Mouse (Mus musculus) large intestine, adult 2 months (tissue): Measurements from ENCODE around the gene Vmn1r51. TPM values are rescaled to one million over a fixed set of nuclear protein-coding genes. Genes with fewer than 3 reads are reported as not detected.
"Not testable (repeated sequence)": the region's sequence is repeated elsewhere in the genome, so short reads cannot be mapped to it uniquely, and the experiment has no call there.

ENCODE experiments used
- DNase-seq: peaks from one replicate; pipeline ENCODE4 v3.0.0-alpha.2; 2012; ENCODE audit warnings: low read depth, low spot score
- WGBS: fragments of 180-500 bp; shearing (Covaris S2); methylation state at CpG from one replicate; pipeline ENCODE4 v1.1.7; 2018; 5-methylcytosine and 5-hydroxymethylcytosine counted together
- polyA plus RNA-seq: library from polyadenylated mRNA; depleted of rRNA; stranded (reverse); fragments of >200 nt; gene quantifications from 2 replicates; pipeline ENCODE4 v1.2.3, GENCODE M21; 2012; rRNA removed

Vmn1r51 gene
- polyA plus RNA-seq = not detected in 2 replicates

DNA sequence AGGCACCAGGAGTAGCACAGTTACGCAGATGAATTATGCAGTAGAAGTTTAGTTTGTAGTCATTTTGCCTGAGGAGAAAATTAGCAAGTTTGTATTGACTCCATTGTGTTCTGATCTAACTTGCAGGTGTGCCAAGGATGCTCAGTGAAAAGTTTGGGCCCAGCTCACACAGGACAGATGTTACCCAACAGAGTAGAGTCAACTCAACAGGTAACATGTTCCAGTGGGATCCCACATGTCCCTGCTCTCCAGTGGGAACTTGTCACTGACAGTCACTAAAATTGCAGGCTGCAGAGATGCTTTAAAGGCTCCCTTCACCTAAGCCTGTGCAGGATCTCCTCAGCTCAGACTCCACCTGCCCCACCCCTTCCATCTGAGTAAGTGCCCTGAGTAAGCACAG is at the start of gene Vmn1r51:
Vmn1r51 (plus strand) TSS at position 301 of the 400 bp plus-strand sequence.
- 88% methylated on average over 1 of the region's 1 CpGs for WGBS
- not testable (repeated sequence) for DNase-seq

DNA sequence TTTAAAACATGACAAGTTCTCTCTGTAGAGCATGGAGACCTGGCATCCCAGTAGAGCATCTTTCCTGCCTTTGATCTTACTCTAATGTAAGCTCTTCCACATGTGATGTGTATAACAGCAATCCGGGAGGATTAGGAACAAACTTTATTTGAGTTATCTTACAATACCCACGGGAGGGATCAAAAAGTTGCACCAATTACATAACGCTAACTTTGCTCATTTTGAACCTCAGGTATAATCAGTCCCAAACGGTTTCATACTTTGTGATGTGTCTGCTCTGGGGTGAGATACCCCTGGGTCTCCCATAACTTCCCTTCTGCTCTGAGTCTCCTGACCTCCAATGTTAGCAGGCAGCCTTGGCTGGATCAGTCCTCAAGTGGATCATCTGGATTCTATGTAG is 44.0 kb upstream of the Vmn1r51 start, which contains the start of gene Vmn1r49:
Vmn1r49 (minus strand) TSS at position 101 of the 400 bp plus-strand sequence.
- no peak for DNase-seq
- 71% methylated on average over 4 of the region's 4 CpGs for WGBS

DNA sequence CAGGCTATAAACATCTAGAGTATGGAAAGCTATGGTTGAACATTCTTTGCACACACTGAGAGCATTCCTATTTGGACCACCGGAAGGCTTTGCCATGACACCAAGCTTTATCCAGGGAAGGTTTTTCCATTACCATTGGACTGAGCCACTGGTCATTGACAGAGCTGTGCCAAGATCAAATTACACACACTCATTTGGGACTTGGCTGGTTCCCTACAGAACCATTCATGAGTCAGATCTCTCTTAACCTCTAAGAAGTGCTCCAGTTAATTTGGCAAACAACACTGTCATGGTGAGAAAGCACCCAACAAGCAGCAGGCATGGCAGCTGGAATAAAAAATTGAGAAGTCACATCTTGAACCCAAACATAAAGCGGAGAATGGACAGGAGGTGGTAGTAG is 21.8 kb upstream of the Vmn1r51 start:
- WGBS = 89% methylated on average over 2 of the region's 2 CpGs
- DNase-seq = no peak

DNA sequence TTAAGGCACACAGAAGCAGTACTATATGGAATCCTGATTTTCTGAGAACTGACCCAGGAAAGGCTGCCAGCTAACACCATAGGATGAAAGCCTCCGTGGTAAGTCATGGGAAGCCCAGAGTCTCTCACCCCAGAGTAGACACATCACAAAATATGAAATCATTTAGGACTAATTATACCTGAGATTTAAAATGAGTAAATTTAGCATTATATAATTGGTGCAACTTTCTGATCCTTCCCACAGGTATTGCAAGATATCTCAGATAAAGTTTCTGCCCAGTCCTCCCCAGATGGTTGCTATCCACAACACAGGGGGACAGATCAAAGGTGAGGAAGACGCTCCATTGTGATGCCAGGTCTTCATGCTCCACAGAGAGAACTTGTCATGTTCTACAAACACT is 21.3 kb upstream of the Vmn1r51 start, which contains the start of gene Vmn1r50:
Vmn1r50 (plus strand) TSS at position 301 of the 400 bp plus-strand sequence.
- no peak for DNase-seq
- 38% methylated on average over 2 of the region's 2 CpGs for WGBS

DNA sequence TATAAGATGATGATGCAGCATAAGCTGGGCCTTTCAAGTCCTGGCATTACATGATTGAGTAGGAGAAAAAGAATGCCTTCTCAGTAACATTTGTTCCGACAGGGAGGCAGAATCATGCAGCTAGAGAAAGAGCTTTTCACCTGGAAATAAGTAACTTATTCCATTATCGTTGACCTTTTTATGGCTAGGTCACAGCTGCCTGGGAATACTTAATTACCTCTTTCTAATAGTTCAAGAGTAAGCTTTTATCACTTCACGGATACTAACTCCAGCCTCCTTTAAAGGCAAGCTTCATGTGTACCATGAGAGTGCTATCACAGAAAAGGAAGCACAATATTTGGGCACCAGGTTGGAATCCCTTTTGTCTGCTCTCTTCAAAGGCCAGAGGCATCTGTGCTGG is 37.7 kb downstream of the Vmn1r51 start:
- DNase-seq = no peak
- WGBS = 46% methylated on average over 3 of the region's 3 CpGs

DNA sequence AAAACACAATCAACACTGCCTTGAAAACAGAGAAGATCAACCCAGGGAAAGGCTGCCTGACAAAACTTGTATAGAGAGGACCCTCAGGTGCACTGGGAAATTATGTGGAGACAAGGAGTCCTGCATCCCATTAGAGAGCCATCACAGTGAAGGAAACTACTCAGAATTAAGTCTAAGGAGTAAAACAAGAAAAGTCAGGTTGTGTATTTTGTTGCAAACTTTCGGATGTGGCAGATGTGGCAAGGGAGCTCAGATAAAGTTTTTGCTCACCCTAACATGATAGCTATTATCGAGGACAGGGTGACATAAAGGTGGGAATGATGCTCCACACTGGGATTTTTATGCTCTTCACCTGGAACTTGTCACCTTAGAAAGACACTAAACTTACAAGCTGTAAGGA is 52.1 kb downstream of the Vmn1r51 start, which contains the start of gene Vmn1r52:
Vmn1r52 (plus strand) TSS at position 301 of the 400 bp plus-strand sequence.
- DNase-seq = no peak
- 56% methylated on average over 2 of the region's 2 CpGs for WGBS

Other genes starting within 250 kb of the Vmn1r51 start
- not detected in 2 replicates for gene Vmn1r42, start 246.2 kb upstream of the Vmn1r51 start, polyA plus RNA-seq
- 0.01 TPM in 1 of 2 replicates, not detected in the other for gene Vmn1r43, start 246.2 kb upstream of the Vmn1r51 start, polyA plus RNA-seq
- gene Vmn1r44, start 238.9 kb upstream of the Vmn1r51 start, polyA plus RNA-seq = not detected in 2 replicates
- gene Vmn1r45, start 182.0 kb upstream of the Vmn1r51 start, polyA plus RNA-seq = not detected in 2 replicates
- not detected in 2 replicates for gene Vmn1r46, start 153.3 kb upstream of the Vmn1r51 start, polyA plus RNA-seq
- gene Vmn1r47, start 106.4 kb upstream of the Vmn1r51 start, polyA plus RNA-seq = not detected in 2 replicates
- not detected in 2 replicates for gene Vmn1r48, start 85.8 kb upstream of the Vmn1r51 start, polyA plus RNA-seq
- gene Vmn1r49, start 44.1 kb upstream of the Vmn1r51 start, polyA plus RNA-seq = not detected in 2 replicates
- gene Vmn1r50, start 21.2 kb upstream of the Vmn1r51 start, polyA plus RNA-seq = not detected in 2 replicates
- not detected in 2 replicates for gene Vmn1r52, start 52.2 kb downstream of the Vmn1r51 start, polyA plus RNA-seq
- not detected in 2 replicates for gene V1ra8, start 80.2 kb downstream of the Vmn1r51 start, polyA plus RNA-seq
- 0.14 TPM in 1 of 2 replicates, not detected in the other for gene Vmn1r53, start 101.8 kb downstream of the Vmn1r51 start, polyA plus RNA-seq
- not detected in 2 replicates for gene Vmn1r54, start 123.7 kb downstream of the Vmn1r51 start, polyA plus RNA-seq
- gene BC048671, start 178.6 kb downstream of the Vmn1r51 start, polyA plus RNA-seq = not detected in 2 replicates
- gene Chst13, start 202.6 kb downstream of the Vmn1r51 start, polyA plus RNA-seq = 0.12 and 0.45 TPM in 2 replicates
- 0.03 TPM in 1 of 2 replicates, not detected in the other for gene Uroc1, start 210.7 kb downstream of the Vmn1r51 start, polyA plus RNA-seq
- gene Zxdc, start 246.9 kb downstream of the Vmn1r51 start, polyA plus RNA-seq = 9.3 and 13.1 TPM in 2 replicates